Mouse (Mus musculus) erythroblast, embryonic 14.5 days (primary cell): ENCODE results near the gene Wdr27.

ENCODE experiments used
- GATA1 ChIP-seq: IDR thresholded peaks from 2 replicates; pipeline ENCODE4 v1.6.1; 2012; ENCODE audit warnings: low read length, inconsistent platforms, mixed read lengths
- TAL1 ChIP-seq: IDR thresholded peaks from 3 replicates; pipeline ENCODE4 v1.6.1; 2012; ENCODE audit warnings: low read length, inconsistent platforms, mixed read lengths

GRCm38 (mm10) chr17:14770377-14770776 lies 172.6 kb downstream of the Wdr27 start:
- TF ChIP-seq GATA1 (no peak), TAL1 (no peak)
